Mouse (Mus musculus) CH12.LX (cell line): ENCODE results near the gene Zcchc9.

Source experiments
- BHLHE40 ChIP-seq: IDR thresholded peaks from 2 replicates; pipeline ENCODE4 v1.6.1; 2011; ENCODE audit warnings: mild to moderate bottlenecking, low read depth, low read length, improper control_type of control experiment
- KAT2A ChIP-seq: IDR thresholded peaks from 2 replicates; pipeline ENCODE4 v1.6.1; 2012; ENCODE audit warnings: low read length, improper control_type of control experiment, inconsistent platforms; ENCODE audit not compliant: insufficient replicate concordance
- TCF12 ChIP-seq: IDR thresholded peaks from 2 replicates; pipeline ENCODE4 v1.6.1; 2014; ENCODE audit warnings: low read depth, mild to moderate bottlenecking, inconsistent platforms, low read length, improper control_type of control experiment
- USF2 ChIP-seq: conservative IDR thresholded peaks from 2 replicates; pipeline ENCODE4 v1.6.1; 2011; ENCODE audit warnings: low read depth, low read length, improper control_type of control experiment
- ZC3H11A ChIP-seq: IDR thresholded peaks from 2 replicates; pipeline ENCODE4 v1.6.1; 2012; ENCODE audit warnings: low read depth, mild to moderate bottlenecking, inconsistent platforms, low read length, improper control_type of control experiment
- ZKSCAN1 ChIP-seq: IDR thresholded peaks from 2 replicates; pipeline ENCODE4 v1.6.1; 2012; ENCODE audit warnings: low read depth, inconsistent platforms, low read length, improper control_type of control experiment, borderline replicate concordance

- TF ChIP-seq USF2 = no peak
- no peak for TF ChIP-seq TCF12
- no peak for TF ChIP-seq ZC3H11A
- TF ChIP-seq BHLHE40 = no peak
- no peak for TF ChIP-seq ZKSCAN1
- no peak for TF ChIP-seq KAT2A
These were observed 17.5 kb upstream of the Zcchc9 start for GRCm38 (mm10) chr13:91824845-91825550.
